Comparison of ENCODE assay signal across 9 mouse cellular contexts in genomic region chr17:31071421-31072301, GRCm38 (mm10). TPM values are rescaled to one million over a fixed set of nuclear protein-coding genes. Genes with fewer than 3 reads are reported as not detected.
DNase-seq lines count a peak whose midpoint lies in the region; ATAC-seq and TF ChIP-seq lines count a peak whose summit lies in the region.
"Had no signal": no experiment of that assay in that cellular context is flagged by ENCODE, and none has a peak within 500 bp of the region (broad histone marks: within the 10 kb centered on the region; RNA-seq: fewer than 3 reads in every experiment).

No protein-coding gene starts in this region.

- no peak for TF ChIP-seq CTCF in MEL (IDR thresholded peaks at IDR 0.05 in 2 of 3, conservative IDR thresholded peaks at IDR 0.05 in 1 of 3; ENCODE audit: control insufficient read depth in 1 of 3, insufficient read depth in 1 of 3, low read depth in 2 of 3, low read length in 3 of 3, poor library complexity in 1 of 3, severe bottlenecking in 1 of 3)
- no peak for TF ChIP-seq CTCF in forebrain, postnatal 0 days (IDR thresholded peaks at IDR 0.05; ENCODE audit: low read depth)

- no peaks in the 10 kb centered on the region for H3K27me3 ChIP-seq in MEL (ENCODE audit: control insufficient read depth in 1 of 2, insufficient read depth in 2 of 2, low read length in 2 of 2)
- H3K27me3 ChIP-seq in forebrain, postnatal 0 days (ENCODE audit: insufficient read depth, low read length), result no peaks in the 10 kb centered on the region
- H3K27me3 ChIP-seq in liver, embryonic 12.5 days (replicated peaks), result no peaks in the 10 kb centered on the region; the same call in 1 of the 2 replicates

- peak; percentile 85 to 96 for TF ChIP-seq EP300 in MEL (IDR thresholded peaks at IDR 0.05; ENCODE audit: low read depth in 1 of 2, low read length in 2 of 2)

- no peak for TF ChIP-seq POLR2A in MEL (IDR thresholded peaks at IDR 0.05; ENCODE audit: control insufficient read depth in 1 of 2, insufficient read depth in 1 of 2, low read depth in 1 of 2, low read length in 2 of 2, poor library complexity in 1 of 2)

- no peak overlapping the region for H3K4me2 ChIP-seq in forebrain, postnatal 0 days (ENCODE audit: low read depth)
- peak overlapping the region; percentile 35 for H3K4me2 ChIP-seq in liver, embryonic 12.5 days

- peaks cover 38 to 63% of the 10 kb centered on the region in 2 experiments for H3K4me1 ChIP-seq in MEL (ENCODE audit: control insufficient read depth in 1 of 2, insufficient read depth in 2 of 2, low read length in 2 of 2)
- peaks cover 54% of the 10 kb centered on the region for H3K4me1 ChIP-seq in brown adipose tissue, adult 24 weeks (ENCODE audit: control insufficient read depth, insufficient read depth, insufficient read length, low read length)
- H3K4me1 ChIP-seq in forebrain, postnatal 0 days (ENCODE audit: insufficient read depth), result peaks cover 31% of the 10 kb centered on the region
- H3K4me1 ChIP-seq in liver, embryonic 12.5 days, result peaks cover 82% of the 10 kb centered on the region

- H3K9me3 ChIP-seq in MEL (replicated peaks; ENCODE audit: insufficient read depth, low read length), result no peaks in the 10 kb centered on the region
- H3K9me3 ChIP-seq in forebrain, postnatal 0 days (ENCODE audit: low read length), result no peaks in the 10 kb centered on the region
- no peaks in the 10 kb centered on the region for H3K9me3 ChIP-seq in liver, embryonic 12.5 days (replicated peaks)

- H3K4me3 ChIP-seq in MEL (ENCODE audit: control insufficient read depth in 1 of 2, insufficient read depth in 1 of 2, low read depth in 2 of 2, low read length in 2 of 2), result no peak overlapping the region; a peak in 1 of 4 replicates
- no peak overlapping the region for H3K4me3 ChIP-seq in brown adipose tissue, adult 24 weeks (ENCODE audit: insufficient read depth, low read depth, low read length)
- H3K4me3 ChIP-seq in forebrain, postnatal 0 days (ENCODE audit: low read depth, low read length), result no peak overlapping the region
- H3K4me3 ChIP-seq in liver, embryonic 12.5 days, result no peak overlapping the region
- H3K4me3 ChIP-seq: myocyte had no signal

- H3K79me2 ChIP-seq in MEL (ENCODE audit: control insufficient read depth, insufficient read depth, low read length, poor library complexity), result no peaks in the 10 kb centered on the region

- DNase-seq in MEL (ENCODE audit: low read depth, low spot score), result peak; percentile 68
- DNase-seq in forebrain, postnatal 0 days, result no peak
- DNase-seq in adrenal gland, postnatal 14 days, result no peak
- DNase-seq in adrenal gland, postnatal 25 days, result no peak
- DNase-seq in spleen, adult 12 weeks (ENCODE audit: low spot score), result no peak

- H3K36me3 ChIP-seq in MEL (ENCODE audit: control insufficient read depth in 1 of 2, insufficient read depth in 2 of 2, low read length in 2 of 2), result peaks cover 0 to 55% of the 10 kb centered on the region in 2 experiments; a peak in 2 of 4 replicates
- H3K36me3 ChIP-seq in forebrain, postnatal 0 days (ENCODE audit: insufficient read depth), result peaks cover 11% of the 10 kb centered on the region
- no peaks in the 10 kb centered on the region for H3K36me3 ChIP-seq in liver, embryonic 12.5 days

- H3K27ac ChIP-seq in MEL (ENCODE audit: control insufficient read depth, low read depth, low read length), result peak overlapping the region; percentile 75
- H3K27ac ChIP-seq in brown adipose tissue, adult 24 weeks (replicated peaks; ENCODE audit: low read depth, low read length), result 0 out of 2 replicates have a peak overlapping the region, but pooled peaks have one; percentile 32
- peak overlapping the region; percentile 42; the same call in 1 of the 2 replicates for H3K27ac ChIP-seq in forebrain, postnatal 0 days (ENCODE audit: low read depth, low read length)
- H3K27ac ChIP-seq in liver, embryonic 12.5 days, result peak overlapping the region; percentile 80

- 36% methylated on average over 18 of the region's 18 CpGs for WGBS in forebrain, postnatal 0 days
- WGBS in liver, embryonic 12.5 days (ENCODE audit: insufficient replicate concordance), result 25% methylated on average over 18 of the region's 18 CpGs

- peak overlapping the region; percentile 33 for H3K9ac ChIP-seq in MEL (ENCODE audit: control insufficient read depth, low read depth, low read length, poor library complexity, severe bottlenecking)
- H3K9ac ChIP-seq in forebrain, postnatal 0 days, result no peak overlapping the region
- peak overlapping the region; percentile 15 for H3K9ac ChIP-seq in liver, embryonic 12.5 days

- TF ChIP-seq RAD21 in MEL (IDR thresholded peaks at IDR 0.05; ENCODE audit: low read depth, low read length), result no peak

- ATAC-seq in forebrain, postnatal 0 days, result no peak
- ATAC-seq in liver, embryonic 12.5 days, result peak; percentile 36

TF ChIP-seq in MEL, 35 proteins besides CTCF, POLR2A, EP300 and RAD21 (continues in another document):
- no peak for TF ChIP-seq ZKSCAN1 (IDR thresholded peaks at IDR 0.05; ENCODE audit: low read depth, low read length)
- TF ChIP-seq BHLHE40 (IDR thresholded peaks at IDR 0.05; ENCODE audit: borderline replicate concordance, low read depth, low read length), result no peak
- no peak for TF ChIP-seq JUND (IDR thresholded peaks at IDR 0.05; ENCODE audit: low read depth, low read length)
- TF ChIP-seq SIN3A (IDR thresholded peaks at IDR 0.05; ENCODE audit: low read length), result no peak; the same call in 1 of the 2 replicates
- peak; percentile 88; the same call in 1 of the 2 replicates for TF ChIP-seq MEF2A (IDR thresholded peaks at IDR 0.05; ENCODE audit: extremely low read depth, insufficient replicate concordance, low read depth, low read length, poor library complexity, severe bottlenecking)
- no peak for TF ChIP-seq POLR2AphosphoS5 (IDR thresholded peaks at IDR 0.05; ENCODE audit: borderline replicate concordance, low read depth, low read length)
- TF ChIP-seq HCFC1 (IDR thresholded peaks at IDR 0.05; ENCODE audit: low read depth, low read length), result 0 out of 2 replicates have a peak, but pooled peaks have one; percentile 8
- peak; percentile 74 for TF ChIP-seq ZNF384 (IDR thresholded peaks at IDR 0.05; ENCODE audit: low read depth, low read length)
- no peak for TF ChIP-seq USF2 (IDR thresholded peaks at IDR 0.05; ENCODE audit: borderline replicate concordance in 1 of 2, insufficient read depth in 1 of 2, low read depth in 1 of 2, low read length in 2 of 2)
- no peak for TF ChIP-seq NRF1 (IDR thresholded peaks at IDR 0.05; ENCODE audit: insufficient read depth, low read depth, low read length, poor library complexity, severe bottlenecking)
- peak; percentile 77 for TF ChIP-seq ETS1 (IDR thresholded peaks at IDR 0.05; ENCODE audit: low read depth, low read length)
- TF ChIP-seq MAX (IDR thresholded peaks at IDR 0.05; ENCODE audit: low read length), result no peak
- peak; percentile 92 for TF ChIP-seq MYB (IDR thresholded peaks at IDR 0.05; ENCODE audit: low read depth, low read length)
- TF ChIP-seq USF1 (IDR thresholded peaks at IDR 0.05; ENCODE audit: low read depth, low read length), result no peak
- peak; percentile 92 for TF ChIP-seq TAL1 (IDR thresholded peaks at IDR 0.05; ENCODE audit: low read length)
- no peak for TF ChIP-seq MAFK (IDR thresholded peaks at IDR 0.05; ENCODE audit: borderline replicate concordance, low read depth, low read length)
- TF ChIP-seq ZC3H11A (IDR thresholded peaks at IDR 0.05; ENCODE audit: low read depth, low read length), result no peak
- TF ChIP-seq NELFE (IDR thresholded peaks at IDR 0.05; ENCODE audit: low read depth, low read length), result no peak
- TF ChIP-seq TBP (IDR thresholded peaks at IDR 0.05; ENCODE audit: low read depth, low read length), result no peak
- TF ChIP-seq UBTF (IDR thresholded peaks at IDR 0.05; ENCODE audit: borderline replicate concordance, insufficient read depth, low read depth, low read length), result no peak
- no peak for TF ChIP-seq MYC (IDR thresholded peaks at IDR 0.05; ENCODE audit: low read depth, low read length)
- no peak for TF ChIP-seq GABPA (IDR thresholded peaks at IDR 0.05; ENCODE audit: low read depth, low read length)
- TF ChIP-seq MAZ (IDR thresholded peaks at IDR 0.05; ENCODE audit: low read depth, low read length), result 0 out of 2 replicates have a peak, but pooled peaks have one; percentile 42
- no peak for TF ChIP-seq ELF1 (IDR thresholded peaks at IDR 0.05; ENCODE audit: low read depth, low read length)
- TF ChIP-seq GATA1 (IDR thresholded peaks at IDR 0.05; ENCODE audit: low read depth, low read length), result peak; percentile 70
- TF ChIP-seq MXI1 (IDR thresholded peaks at IDR 0.05; ENCODE audit: low read depth, low read length), result no peak
- TF ChIP-seq E2F4 (IDR thresholded peaks at IDR 0.05; ENCODE audit: borderline replicate concordance, low read depth, low read length), result no peak
- TF ChIP-seq KAT2A (conservative IDR thresholded peaks at IDR 0.05; ENCODE audit: low read depth, low read length), result no peak
- no peak for TF ChIP-seq SMC3 (IDR thresholded peaks at IDR 0.05; ENCODE audit: low read depth, low read length)

RNA-seq across cellular contexts. Expression of gene Abcg1, which starts 14.2 kb away (rescaled TPM):
- 10.4 and 11.6 TPM in 2 replicates for total RNA-seq in MEL (2012; rRNA removed)
- polyA plus RNA-seq in MEL (2012; ENCODE audit: insufficient read depth in 1 of 2, insufficient read length in 2 of 2, low read depth in 1 of 2, low replicate concordance in 2 of 2, missing spikeins in 1 of 2), result 10 to 100 TPM in 1 of 2 experiments, not detected in 1; 18.0 TPM
- 2.3 and 5.0 TPM in 2 replicates for polyA plus RNA-seq in brown adipose tissue, adult 24 weeks (2012; ENCODE audit: insufficient read depth, insufficient read length, missing spikeins)
- 16.8 and 24.2 TPM in 2 replicates for total RNA-seq in forebrain, postnatal 0 days (2014; rRNA removed)
- polyA plus RNA-seq in forebrain, postnatal 0 days (2015; fragmentation: Nextera tagmentation; extraction: Ambion mirVana), result 11.1 and 16.1 TPM in 2 replicates
- 5.4 and 5.5 TPM in 2 replicates for polyA plus RNA-seq in liver, embryonic 12.5 days (2016; fragmentation: Nextera tagmentation; extraction: Ambion mirVana)
- 11.7 and 21.9 TPM in 2 replicates for total RNA-seq in adrenal gland, postnatal 14 days (2021)
- 5.6 and 15.8 TPM in 2 replicates for total RNA-seq in adrenal gland, postnatal 25 days (2021)

RNA-seq across cellular contexts. Expression of gene Tff3, which starts 57.8 kb away (rescaled TPM):
- total RNA-seq in MEL (2012; rRNA removed), result not detected in 2 replicates
- polyA plus RNA-seq in MEL (2012; ENCODE audit: insufficient read depth in 1 of 2, insufficient read length in 2 of 2, low read depth in 1 of 2, low replicate concordance in 2 of 2, missing spikeins in 1 of 2), result not detected
- not detected in 2 replicates for polyA plus RNA-seq in brown adipose tissue, adult 24 weeks (2012; ENCODE audit: insufficient read depth, insufficient read length, missing spikeins)
- total RNA-seq in forebrain, postnatal 0 days (2014; rRNA removed), result not detected in 2 replicates
- polyA plus RNA-seq in forebrain, postnatal 0 days (2015; fragmentation: Nextera tagmentation; extraction: Ambion mirVana), result 0.35 TPM in 1 of 2 replicates, not detected in the other
- polyA plus RNA-seq in liver, embryonic 12.5 days (2016; fragmentation: Nextera tagmentation; extraction: Ambion mirVana), result 2.2 and 2.3 TPM in 2 replicates
- total RNA-seq in adrenal gland, postnatal 14 days (2021), result 0.78 TPM in 1 of 2 replicates, not detected in the other
- total RNA-seq in adrenal gland, postnatal 25 days (2021), result not detected in 2 replicates
- total RNA-seq: hematopoietic stem cell, adult 5-6 weeks had no signal
- polyA plus RNA-seq: myocyte had no signal
